Mouse (Mus musculus): Measurements from ENCODE around the gene Gpr179.

The Gpr179 gene

DNA sequence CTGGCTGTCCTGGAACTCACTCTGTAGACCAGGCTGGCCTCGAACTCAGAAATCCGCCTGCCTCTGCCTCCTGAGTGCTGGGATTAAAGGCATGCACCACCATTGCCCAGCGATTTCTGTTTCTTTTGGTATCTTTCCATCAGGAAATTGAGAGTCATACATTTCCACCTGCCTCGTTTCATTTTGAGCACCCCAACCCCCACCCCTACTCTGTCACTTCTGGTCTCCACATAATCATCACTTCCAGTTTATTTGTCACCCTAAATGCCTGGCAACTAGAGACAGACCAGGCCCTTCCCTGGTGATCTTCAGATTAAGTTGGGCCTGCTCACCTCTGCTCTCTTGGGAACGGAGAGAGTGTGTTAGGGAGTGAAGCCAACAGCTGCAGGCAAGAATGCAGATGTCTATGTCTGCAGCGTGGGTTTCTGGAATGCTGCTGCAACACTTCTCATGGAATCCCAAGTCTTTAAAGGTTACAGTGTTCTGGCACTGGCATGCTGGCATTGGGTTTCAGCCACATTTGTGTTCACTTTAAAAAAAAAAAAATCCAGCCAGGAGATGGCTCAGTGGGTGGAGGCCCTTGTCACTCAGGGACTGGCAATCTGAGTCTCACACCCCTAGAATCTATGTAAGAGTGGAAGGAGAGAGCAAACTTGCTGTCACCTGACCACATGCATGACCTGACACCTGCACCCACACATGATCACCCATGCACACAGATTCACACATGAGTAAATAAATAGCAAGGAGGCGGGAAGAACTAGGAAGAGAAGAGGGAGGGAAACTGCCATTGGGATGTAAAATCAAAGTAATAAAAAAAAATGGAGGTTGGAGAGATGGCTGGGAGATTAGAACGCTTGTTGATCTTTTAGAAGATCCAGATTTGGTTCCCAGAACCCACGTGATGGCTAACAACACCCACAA is 65.8 kb downstream of the Gpr179 start:
- no peak for DNase-seq (ENCODE audit: low spot score)

DNA sequence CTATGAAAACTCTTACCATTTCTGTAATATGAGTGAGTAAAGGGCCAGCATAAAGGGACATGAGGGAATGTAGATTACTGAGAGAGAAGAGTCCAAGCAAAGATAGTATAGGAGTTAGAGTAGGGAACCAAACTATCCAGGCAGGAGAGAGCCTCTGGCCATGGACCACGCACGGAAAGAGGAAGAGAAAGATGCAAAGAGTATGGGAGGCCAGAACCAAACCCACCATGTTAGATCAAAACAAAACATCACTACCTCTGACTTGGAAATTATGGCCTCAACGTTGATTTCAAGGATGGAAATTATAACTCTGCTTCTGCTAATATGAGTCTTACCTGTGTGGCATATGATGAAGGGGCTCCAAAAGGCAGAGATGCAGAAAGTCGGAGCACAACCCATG is 67.0 kb downstream of the Gpr179 start:
- no peak for DNase-seq (ENCODE audit: low spot score)

DNA sequence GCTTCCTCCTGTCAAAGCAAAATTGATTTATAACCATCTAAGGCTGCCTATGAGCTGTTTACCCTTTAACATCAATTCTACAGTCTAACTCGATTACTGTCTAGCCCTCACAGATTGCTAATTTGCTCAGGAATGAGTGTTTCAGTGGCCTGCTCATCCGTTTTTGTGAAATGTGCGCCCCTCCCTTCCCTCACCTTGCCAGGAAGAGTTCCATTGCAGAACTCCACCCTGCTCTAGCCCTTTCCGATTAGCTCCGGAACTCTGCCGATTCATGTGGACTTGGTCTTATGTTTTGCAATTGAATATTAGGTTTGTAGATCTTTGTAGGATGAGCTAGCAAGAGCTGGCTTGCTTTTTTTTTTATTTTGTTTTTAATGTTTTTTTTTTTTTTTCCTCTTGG is 69.7 kb downstream of the Gpr179 start:
- no peak for DNase-seq (ENCODE audit: low spot score)
